Mouse (Mus musculus): ENCODE data around the gene Rassf3. TPM values are rescaled to one million over a fixed set of nuclear protein-coding genes. Genes with fewer than 3 reads are reported as not detected.
A peak's percentile ranks its signal among the peaks of the same experiment; 100 is the strongest.

Gene Rassf3
- polyA plus RNA-seq, 1 experiment from 2014 or later: 19.2 TPM

GRCm38 (mm10) chr10:121384710-121385109, 91.4 kb downstream of the Rassf3 start:
- H3K4me2 ChIP-seq (replicated peaks; ENCODE audit: low read depth): no peak overlapping the region
- 74% methylated on average over 13 of the region's 13 CpGs for WGBS

DNA sequence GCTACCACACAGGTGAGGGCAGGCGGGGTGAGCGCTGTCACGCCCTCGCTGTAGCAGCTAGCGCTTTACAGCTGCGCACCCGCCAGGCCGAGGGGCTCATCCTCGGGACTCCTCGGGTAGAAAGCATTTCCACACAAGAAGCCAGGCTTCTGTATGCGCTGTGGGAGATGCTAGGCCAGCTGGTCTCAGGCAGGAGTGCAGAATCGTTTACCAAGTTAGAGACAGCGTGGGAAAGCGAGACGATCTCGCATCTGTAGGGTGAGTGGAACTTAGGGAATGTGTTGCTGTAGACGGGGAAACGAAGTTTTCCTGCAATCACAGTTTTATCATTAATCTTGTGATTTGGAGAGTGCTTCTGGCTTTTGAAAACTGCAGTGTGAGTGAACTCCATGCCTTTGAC, 94.9 kb downstream of the Rassf3 start:
- no peak for TF ChIP-seq EP300 (optimal IDR thresholded peaks at IDR 0.05)
- no peak for TF ChIP-seq CTCF (IDR thresholded peaks at IDR 0.05; ENCODE audit: low read depth)
- Histone ChIP-seq H3K36me3 (ENCODE audit: control insufficient read depth, insufficient read depth, low read length) (peaks cover 26% of the 10 kb centered on the region), H3K4me2 (replicated peaks; ENCODE audit: low read depth) (no peak overlapping the region), H3K9ac (ENCODE audit: low read length) (no peak overlapping the region), H3K4me3 (ENCODE audit: low read depth, low read length) (no peak overlapping the region), H3K27ac (replicated peaks) (no peak overlapping the region), H3K9me3 (ENCODE audit: control insufficient read depth, low read length) (no peaks in the 10 kb centered on the region), H3K27me3 (ENCODE audit: control insufficient read depth, insufficient read depth, low read length) (no peaks in the 10 kb centered on the region), H3K4me1 (replicated peaks; ENCODE audit: control insufficient read depth, insufficient read depth) (no peaks in the 10 kb centered on the region)
- WGBS: 77% methylated on average over 18 of the region's 18 CpGs
- ATAC-seq (ENCODE audit: low FRiP score, low TSS enrichment) (no peak), DNase-seq (ENCODE audit: low spot score) (no peak)

More at GRCm38 (mm10) chr10:121384710-121385109, 91.4 kb downstream of the Rassf3 start:
- Histone ChIP-seq H3K9me3 (ENCODE audit: control insufficient read depth, low read length) (no peaks in the 10 kb centered on the region), H3K4me1 (replicated peaks; ENCODE audit: control insufficient read depth, insufficient read depth) (no peaks in the 10 kb centered on the region), H3K4me3 (ENCODE audit: low read depth, low read length) (no peak overlapping the region), H3K27me3 (ENCODE audit: control insufficient read depth, insufficient read depth, low read length) (no peaks in the 10 kb centered on the region), H3K9ac (ENCODE audit: low read length) (no peak overlapping the region), H3K27ac (replicated peaks) (no peak overlapping the region), H3K36me3 (ENCODE audit: control insufficient read depth, insufficient read depth, low read length) (peaks cover 17% of the 10 kb centered on the region)
- DNase-seq (ENCODE audit: low spot score) (peak; percentile 71), ATAC-seq (ENCODE audit: low FRiP score, low TSS enrichment) (peak; percentile 88)
- TF ChIP-seq EP300 (optimal IDR thresholded peaks at IDR 0.05) (no peak), CTCF (IDR thresholded peaks at IDR 0.05; ENCODE audit: low read depth) (peak; percentile 30; the same call in 1 of the 2 replicates)

GRCm38 (mm10) chr10:121379387-121379786, 96.8 kb downstream of the Rassf3 start:
- H3K4me2 ChIP-seq (replicated peaks; ENCODE audit: low read depth): no peak overlapping the region
- 97% methylated on average over 3 of the region's 3 CpGs for WGBS
- no peak for DNase-seq (ENCODE audit: low spot score)
- H3K9ac ChIP-seq (ENCODE audit: low read length): no peak overlapping the region
- H3K36me3 ChIP-seq (ENCODE audit: control insufficient read depth, insufficient read depth, low read length): peaks cover 28% of the 10 kb centered on the region
- no peaks in the 10 kb centered on the region for H3K9me3 ChIP-seq (ENCODE audit: control insufficient read depth, low read length)
- no peak overlapping the region for H3K27ac ChIP-seq (replicated peaks)
- H3K4me1 ChIP-seq (replicated peaks; ENCODE audit: control insufficient read depth, insufficient read depth): no peaks in the 10 kb centered on the region
- TF ChIP-seq CTCF (IDR thresholded peaks at IDR 0.05; ENCODE audit: low read depth): peak; percentile 40; the same call in 1 of the 2 replicates
- TF ChIP-seq EP300 (optimal IDR thresholded peaks at IDR 0.05): no peak
- no peaks in the 10 kb centered on the region for H3K27me3 ChIP-seq (ENCODE audit: control insufficient read depth, insufficient read depth, low read length)
- no peak overlapping the region for H3K4me3 ChIP-seq (ENCODE audit: low read depth, low read length)
- ATAC-seq (ENCODE audit: low FRiP score, low TSS enrichment): no peak

DNA sequence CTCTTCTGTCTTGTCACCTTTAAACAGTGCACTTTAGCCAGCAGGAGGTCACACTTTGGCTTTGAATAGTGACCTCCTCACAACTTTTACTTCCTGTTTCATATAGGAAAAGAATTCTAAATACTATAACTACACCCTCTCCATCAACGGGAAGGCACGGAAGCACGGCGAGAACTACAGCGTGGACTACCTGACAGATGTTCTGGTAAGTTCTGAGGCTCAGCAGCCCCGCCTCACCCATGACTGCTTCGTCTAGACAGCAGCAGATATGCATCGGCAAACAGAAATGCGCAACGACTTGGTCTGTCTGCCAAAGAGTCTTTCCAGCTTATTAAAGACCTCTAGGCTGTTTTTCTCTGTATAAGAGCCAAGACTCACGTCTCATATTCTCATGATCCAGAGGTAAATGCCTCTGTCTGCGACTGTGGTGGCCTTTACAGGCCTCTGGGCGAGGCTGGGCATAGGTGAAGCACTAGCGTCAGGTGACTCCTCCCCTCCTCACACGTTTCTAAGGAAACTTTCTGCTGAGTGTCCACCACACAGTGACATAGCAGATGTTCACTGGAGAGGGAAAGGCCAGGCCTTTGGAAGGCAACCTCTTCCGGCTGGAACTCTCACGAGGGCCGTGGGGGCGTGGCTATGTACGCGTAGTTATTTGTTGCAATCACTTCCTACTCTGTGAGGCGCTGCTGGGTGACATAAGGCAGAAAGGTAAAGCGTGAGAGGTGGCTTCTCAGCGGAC, 99.4 kb downstream of the Rassf3 start:
- WGBS: 72% methylated on average over 24 of the region's 24 CpGs
- Histone ChIP-seq H3K4me2 (replicated peaks; ENCODE audit: low read depth) (no peak overlapping the region), H3K9ac (ENCODE audit: low read length) (no peak overlapping the region), H3K4me3 (ENCODE audit: low read depth, low read length) (no peak overlapping the region), H3K4me1 (replicated peaks; ENCODE audit: control insufficient read depth, insufficient read depth) (no peaks in the 10 kb centered on the region), H3K9me3 (ENCODE audit: control insufficient read depth, low read length) (no peaks in the 10 kb centered on the region), H3K36me3 (ENCODE audit: control insufficient read depth, insufficient read depth, low read length) (peaks cover 22% of the 10 kb centered on the region), H3K27ac (replicated peaks) (peak overlapping the region; percentile 73), H3K27me3 (ENCODE audit: control insufficient read depth, insufficient read depth, low read length) (no peaks in the 10 kb centered on the region)
- ATAC-seq (ENCODE audit: low FRiP score, low TSS enrichment) (peak; percentile 89), DNase-seq (ENCODE audit: low spot score) (peak; percentile 89)
- TF ChIP-seq EP300 (optimal IDR thresholded peaks at IDR 0.05) (no peak), CTCF (IDR thresholded peaks at IDR 0.05; ENCODE audit: low read depth) (no peak)

DNA sequence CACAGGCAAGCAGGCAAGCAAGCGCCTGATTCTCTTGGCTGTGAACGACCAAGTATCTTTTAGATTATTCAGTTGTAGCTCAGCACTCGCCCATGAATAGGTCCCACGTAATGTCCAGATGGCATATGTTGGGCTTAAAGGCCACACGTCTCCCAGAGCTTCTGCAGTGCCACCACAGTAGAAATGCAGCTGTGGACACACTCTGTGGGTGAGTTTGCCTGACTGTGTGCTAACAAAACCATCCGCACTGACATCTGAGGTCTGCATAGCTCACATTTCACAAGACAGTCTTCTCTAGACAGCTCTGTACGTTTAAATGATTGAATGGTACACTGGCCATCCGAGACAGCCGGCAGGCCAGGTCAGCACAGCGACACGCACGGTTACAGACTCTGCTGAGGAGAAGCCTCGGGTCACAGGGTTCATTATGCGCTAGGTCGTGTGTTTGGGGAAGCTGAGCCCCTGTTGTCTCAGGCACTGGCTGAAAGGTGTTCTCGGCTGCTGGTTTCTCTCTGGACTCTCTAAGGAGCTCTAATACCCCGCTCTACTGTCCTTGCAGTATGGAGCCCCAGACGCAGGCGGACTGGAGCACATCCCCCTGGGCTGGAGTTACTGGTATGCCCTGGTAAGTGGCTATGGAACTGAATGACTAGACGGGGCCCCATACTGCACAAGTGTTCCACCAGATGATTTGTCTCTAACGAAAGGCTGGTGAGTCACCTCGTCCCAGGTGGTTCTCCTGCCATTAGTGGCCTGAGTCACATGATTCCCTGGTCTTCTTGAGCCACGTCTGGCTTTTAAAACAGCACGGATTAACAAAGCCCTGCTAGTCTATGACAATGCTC, 100.3 kb downstream of the Rassf3 start:
- ATAC-seq (ENCODE audit: low FRiP score, low TSS enrichment) (peak; percentile 45), DNase-seq (ENCODE audit: low spot score) (peak; percentile 50)
- 64% methylated on average over 24 of the region's 24 CpGs for WGBS
- no peak overlapping the region for H3K4me3 ChIP-seq (ENCODE audit: low read depth, low read length)
- peaks cover 17% of the 10 kb centered on the region for H3K36me3 ChIP-seq (ENCODE audit: control insufficient read depth, insufficient read depth, low read length)
- no peak for TF ChIP-seq CTCF (IDR thresholded peaks at IDR 0.05; ENCODE audit: low read depth)
- TF ChIP-seq EP300 (optimal IDR thresholded peaks at IDR 0.05): no peak
- peak overlapping the region; percentile 73 for H3K27ac ChIP-seq (replicated peaks)
- H3K4me2 ChIP-seq (replicated peaks; ENCODE audit: low read depth): no peak overlapping the region
- H3K4me1 ChIP-seq (replicated peaks; ENCODE audit: control insufficient read depth, insufficient read depth): no peaks in the 10 kb centered on the region
- H3K9ac ChIP-seq (ENCODE audit: low read length): no peak overlapping the region
- H3K9me3 ChIP-seq (ENCODE audit: control insufficient read depth, low read length): no peaks in the 10 kb centered on the region
- no peaks in the 10 kb centered on the region for H3K27me3 ChIP-seq (ENCODE audit: control insufficient read depth, insufficient read depth, low read length)

Data from stomach, postnatal 0 days (tissue).